Mouse (Mus musculus) embryonic facial prominence, embryonic 13.5 days (tissue): ENCODE data around the gene Syngap1. TPM values are rescaled to one million over a fixed set of nuclear protein-coding genes. Genes with fewer than 3 reads are reported as not detected.
A peak's percentile ranks its signal among the peaks of the same experiment; 100 is the strongest.
"Not testable (repeated sequence)": the region's sequence is repeated elsewhere in the genome, so short reads cannot be mapped to it uniquely, and the experiment has no call there.

Experiments
- ATAC-seq: fragments of 200-750 bp; cut with Nextera tagmentation; 2 replicates; pipeline ENCODE4 v1.8.0; 2017; ENCODE audit warnings: low read depth; ENCODE audit not compliant: insufficient number of reproducible peaks, insufficient read depth, low FRiP score, low TSS enrichment
- H3K27ac ChIP-seq: fragments of 300-500 bp; sonication (generic); 2 replicates; pipeline ENCODE4 v1.5.1; 2015; ENCODE audit warnings: moderate library complexity, mild to moderate bottlenecking, inconsistent platforms
- H3K27me3 ChIP-seq: fragments of 300-500 bp; sonication (generic); 2 replicates; pipeline ENCODE4 v1.6.1; 2015; ENCODE audit warnings: mild to moderate bottlenecking, inconsistent platforms
- H3K36me3 ChIP-seq: fragments of 300-500 bp; sonication (generic); 2 replicates; pipeline ENCODE4 v1.6.1; 2015; ENCODE audit warnings: mild to moderate bottlenecking, inconsistent platforms
- H3K4me1 ChIP-seq: fragments of 300-500 bp; sonication (generic); 2 replicates; pipeline ENCODE4 v1.6.1; 2015; ENCODE audit warnings: inconsistent platforms
- H3K4me2 ChIP-seq: fragments of 300-500 bp; sonication (generic); 2 replicates; pipeline ENCODE4 v1.6.1; 2015; ENCODE audit warnings: moderate library complexity, mild to moderate bottlenecking, inconsistent platforms
- H3K4me3 ChIP-seq: fragments of 300-500 bp; sonication (generic); 2 replicates; pipeline ENCODE4 v1.5.1; 2015; ENCODE audit warnings: mild to moderate bottlenecking, inconsistent platforms
- H3K9ac ChIP-seq: fragments of 300-500 bp; sonication (generic); 2 replicates; pipeline ENCODE4 v1.6.1; 2015; ENCODE audit warnings: mild to moderate bottlenecking, inconsistent platforms
- H3K9me3 ChIP-seq: fragments of 300-500 bp; sonication (generic); 2 replicates; pipeline ENCODE4 v1.6.1; 2016; ENCODE audit warnings: inconsistent platforms
- WGBS: fragments of 180-500 bp; shearing (Covaris S2); methylation state at CpG from one replicate; pipeline ENCODE4 v1.1.7; 2015; ENCODE audit warnings: mixed read lengths; 5-methylcytosine and 5-hydroxymethylcytosine counted together
- polyA plus RNA-seq: library from polyadenylated mRNA; unstranded; fragments of >200 nt; fragmentation: Nextera tagmentation; extraction: Ambion mirVana; gene quantifications from 2 replicates; pipeline ENCODE4 v1.2.1, GENCODE M21; 2015

Syngap1 gene
- polyA plus RNA-seq, 1 experiment from 2014 or later, result 3.7 TPM

- 74% methylated on average over 2 of the region's 2 CpGs for WGBS
- no peak for ATAC-seq
- H3K9me3 ChIP-seq, result no peaks in the 10 kb centered on the region
- peaks cover 7% of the 10 kb centered on the region for H3K4me1 ChIP-seq
- H3K27me3 ChIP-seq, result no peaks in the 10 kb centered on the region
- peak overlapping the region; percentile 61; the same call in 1 of the 2 replicates for H3K9ac ChIP-seq
- H3K27ac ChIP-seq, result no peak overlapping the region
- H3K4me3 ChIP-seq, result peak overlapping the region; percentile 66
- H3K36me3 ChIP-seq, result peaks cover 13% of the 10 kb centered on the region
- H3K4me2 ChIP-seq, result peak overlapping the region; percentile 70
These were observed 22.7 kb upstream of the Syngap1 start for GRCm38 (mm10) chr17:26918343-26918742.

- WGBS, result 83% methylated on average over 2 of the region's 2 CpGs
- H3K36me3 ChIP-seq, result peaks cover 18% of the 10 kb centered on the region
- not testable (repeated sequence) for H3K4me1 ChIP-seq, H3K9ac ChIP-seq, H3K4me2 ChIP-seq, H3K4me3 ChIP-seq, H3K27ac ChIP-seq, H3K9me3 ChIP-seq, H3K27me3 ChIP-seq, ATAC-seq
These were observed 21.5 kb upstream of the Syngap1 start for GRCm38 (mm10) chr17:26919516-26919915.

- H3K36me3 ChIP-seq, result peaks cover 40% of the 10 kb centered on the region
- H3K4me1 ChIP-seq, H3K9ac ChIP-seq, H3K27me3 ChIP-seq, H3K4me2 ChIP-seq, ATAC-seq, H3K4me3 ChIP-seq, H3K27ac ChIP-seq, H3K9me3 ChIP-seq: not testable (repeated sequence)
- 92% methylated on average over 5 of the region's 6 CpGs for WGBS
These were observed 18.7 kb upstream of the Syngap1 start for GRCm38 (mm10) chr17:26922368-26922767.

GRCm38 (mm10) chr17:26925414-26925813, 15.6 kb upstream of the Syngap1 start:
- peaks cover 64% of the 10 kb centered on the region for H3K36me3 ChIP-seq
- 94% methylated on average over 9 of the region's 9 CpGs for WGBS

GRCm38 (mm10) chr17:26931795-26932194, 9.3 kb upstream of the Syngap1 start:
- H3K36me3 ChIP-seq, result peaks cover 55% of the 10 kb centered on the region
- 68% methylated on average over 7 of the region's 7 CpGs for WGBS

More at GRCm38 (mm10) chr17:26925414-26925813, 15.6 kb upstream of the Syngap1 start:
- not testable (repeated sequence) for H3K27me3 ChIP-seq, ATAC-seq, H3K9me3 ChIP-seq, H3K27ac ChIP-seq, H3K4me3 ChIP-seq, H3K4me2 ChIP-seq, H3K4me1 ChIP-seq
- H3K9ac ChIP-seq, result 0 out of 2 replicates have a peak overlapping the region, but pooled peaks have one; percentile 27

GRCm38 (mm10) chr17:26932839-26933398, 8.1 kb upstream of the Syngap1 start, which contains the start of gene Phf1:
Phf1 (plus strand) TSS chr17:26933052.
- WGBS, result under 1% methylated on average over 43 of the region's 43 CpGs

More at GRCm38 (mm10) chr17:26931795-26932194, 9.3 kb upstream of the Syngap1 start:
- H3K4me1 ChIP-seq, result peaks cover 17% of the 10 kb centered on the region
- H3K4me3 ChIP-seq, H3K9me3 ChIP-seq, H3K9ac ChIP-seq, H3K27me3 ChIP-seq, H3K27ac ChIP-seq, ATAC-seq, H3K4me2 ChIP-seq: not testable (repeated sequence)

GRCm38 (mm10) chr17:26933419-26933818, 7.6 kb upstream of the Syngap1 start:
- H3K36me3 ChIP-seq, result peaks cover 52% of the 10 kb centered on the region
- peak overlapping the region; percentile 92 for H3K4me2 ChIP-seq
- peak overlapping the region; percentile 89 for H3K9ac ChIP-seq
- no peaks in the 10 kb centered on the region for H3K27me3 ChIP-seq
- peak overlapping the region; percentile 86 for H3K27ac ChIP-seq
- peaks cover 32% of the 10 kb centered on the region for H3K4me1 ChIP-seq
- peak overlapping the region; percentile 79 for H3K4me3 ChIP-seq
- WGBS, result 6% methylated on average over 13 of the region's 13 CpGs
- no peak for ATAC-seq
- H3K9me3 ChIP-seq, result no peaks in the 10 kb centered on the region

More at GRCm38 (mm10) chr17:26932839-26933398, 8.1 kb upstream of the Syngap1 start, which contains the start of gene Phf1:
- H3K9ac ChIP-seq, result peak within 1 kb of the TSS; percentile 89
- H3K4me3 ChIP-seq, result peak within 1 kb of the TSS; percentile 79
- H3K4me1 ChIP-seq, result peaks cover 27% of the 10 kb centered on the region
- no peaks in the 10 kb centered on the region for H3K9me3 ChIP-seq
- no peaks in the 10 kb centered on the region for H3K27me3 ChIP-seq
- H3K36me3 ChIP-seq, result peaks cover 55% of the 10 kb centered on the region
- peak; percentile 83 for ATAC-seq
- peak within 1 kb of the TSS; percentile 92 for H3K4me2 ChIP-seq
- peak within 1 kb of the TSS; percentile 86 for H3K27ac ChIP-seq

GRCm38 (mm10) chr17:26933885-26934827, 6.9 kb upstream of the Syngap1 start:
- peak overlapping the region; percentile 89 for H3K9ac ChIP-seq
- 80% methylated on average over 16 of the region's 16 CpGs for WGBS
- H3K4me3 ChIP-seq, result peak overlapping the region; percentile 79
- H3K36me3 ChIP-seq, result peaks cover 46% of the 10 kb centered on the region
- H3K9me3 ChIP-seq, result no peaks in the 10 kb centered on the region
- 0 out of 2 replicates have a peak overlapping the region, but pooled peaks have one; percentile 86 for H3K27ac ChIP-seq
- peak overlapping the region; percentile 92 for H3K4me2 ChIP-seq
- H3K4me1 ChIP-seq, result peaks cover 36% of the 10 kb centered on the region
- H3K27me3 ChIP-seq, result no peaks in the 10 kb centered on the region
- no peak for ATAC-seq

GRCm38 (mm10) chr17:26935027-26935426, 6.0 kb upstream of the Syngap1 start:
- no peaks in the 10 kb centered on the region for H3K9me3 ChIP-seq
- H3K4me3 ChIP-seq, result no peak overlapping the region
- H3K9ac ChIP-seq, result no peak overlapping the region
- H3K4me2 ChIP-seq, result no peak overlapping the region
- WGBS, result 90% methylated on average over 9 of the region's 9 CpGs
- H3K4me1 ChIP-seq, result peaks cover 40% of the 10 kb centered on the region
- peaks cover 41% of the 10 kb centered on the region for H3K36me3 ChIP-seq
- ATAC-seq, result no peak
- H3K27me3 ChIP-seq, result no peaks in the 10 kb centered on the region
- H3K27ac ChIP-seq, result no peak overlapping the region

GRCm38 (mm10) chr17:26936453-26936852, 4.6 kb upstream of the Syngap1 start:
- 80% methylated on average over 12 of the region's 12 CpGs for WGBS
- Histone ChIP-seq H3K4me3 (peak overlapping the region; percentile 2; the same call in 1 of the 2 replicates), H3K27ac (no peak overlapping the region), H3K27me3 (no peaks in the 10 kb centered on the region), H3K4me2 (no peak overlapping the region), H3K4me1 (peaks cover 50% of the 10 kb centered on the region), H3K9me3 (no peaks in the 10 kb centered on the region), H3K36me3 (peaks cover 39% of the 10 kb centered on the region), H3K9ac (no peak overlapping the region)
- ATAC-seq, result no peak

- no peak overlapping the region for H3K9ac ChIP-seq
- 86% methylated on average over 15 of the region's 15 CpGs for WGBS
- H3K27me3 ChIP-seq, result no peaks in the 10 kb centered on the region
These were observed 3.9 kb upstream of the Syngap1 start for GRCm38 (mm10) chr17:26936921-26937695.

More at GRCm38 (mm10) chr17:26936921-26937695, 3.9 kb upstream of the Syngap1 start:
- no peak overlapping the region for H3K4me2 ChIP-seq
- peaks cover 39% of the 10 kb centered on the region for H3K36me3 ChIP-seq
- H3K4me3 ChIP-seq, result peak overlapping the region; percentile 2; the same call in 1 of the 2 replicates
- H3K4me1 ChIP-seq, result peaks cover 52% of the 10 kb centered on the region
- no peaks in the 10 kb centered on the region for H3K9me3 ChIP-seq
- H3K27ac ChIP-seq, result no peak overlapping the region
- no peak for ATAC-seq
